Mouse (Mus musculus) neural tube, embryonic 15.5 days (tissue): ENCODE data around the gene Cnnm3. TPM values are rescaled to one million over a fixed set of nuclear protein-coding genes. Genes with fewer than 3 reads are reported as not detected.
"Not testable (repeated sequence)": the region's sequence is repeated elsewhere in the genome, so short reads cannot be mapped to it uniquely, and the experiment has no call there.

Experiments
- ATAC-seq: fragments of 200-750 bp; cut with Nextera tagmentation; 2 replicates; pipeline ENCODE4 v1.8.0; 2017; ENCODE audit warnings: mild to moderate bottlenecking, moderate TSS enrichment, moderate library complexity; ENCODE audit not compliant: low FRiP score
- H3K27ac ChIP-seq: fragments of 300-500 bp; sonication (generic); replicated peaks from 2 replicates; pipeline ENCODE4 v1.5.1; 2015; ENCODE audit warnings: mild to moderate bottlenecking, inconsistent platforms
- H3K27me3 ChIP-seq: fragments of 300-500 bp; sonication (generic); replicated peaks from 2 replicates; pipeline ENCODE4 v1.6.1; 2015; ENCODE audit warnings: inconsistent platforms
- H3K36me3 ChIP-seq: fragments of 300-500 bp; sonication (generic); 2 replicates; pipeline ENCODE4 v1.6.1; 2015; ENCODE audit warnings: inconsistent platforms
- H3K4me1 ChIP-seq: fragments of 300-500 bp; sonication (generic); 2 replicates; pipeline ENCODE4 v1.6.1; 2015; ENCODE audit warnings: inconsistent platforms
- H3K4me2 ChIP-seq: fragments of 300-500 bp; sonication (generic); 2 replicates; pipeline ENCODE4 v1.6.1; 2015; ENCODE audit warnings: inconsistent platforms, mild to moderate bottlenecking, moderate library complexity
- H3K4me3 ChIP-seq: fragments of 300-500 bp; sonication (generic); replicated peaks from 2 replicates; pipeline ENCODE4 v1.5.1; 2015; ENCODE audit warnings: mild to moderate bottlenecking, inconsistent platforms
- H3K9ac ChIP-seq: fragments of 300-500 bp; sonication (generic); replicated peaks from 2 replicates; pipeline ENCODE4 v1.6.1; 2015; ENCODE audit warnings: mild to moderate bottlenecking, inconsistent platforms
- H3K9me3 ChIP-seq: fragments of 300-500 bp; sonication (generic); replicated peaks from 2 replicates; pipeline ENCODE4 v1.6.1; 2016; ENCODE audit warnings: inconsistent platforms
- WGBS: fragments of 180-500 bp; shearing (Covaris S2); methylation state at CpG from one replicate; pipeline ENCODE4 v1.1.7; 2015; ENCODE audit warnings: mixed read lengths; 5-methylcytosine and 5-hydroxymethylcytosine counted together
- polyA plus RNA-seq: library from polyadenylated mRNA; unstranded; fragments of >200 nt; fragmentation: Nextera tagmentation; extraction: Ambion mirVana; gene quantifications from 2 replicates; pipeline ENCODE4 v1.2.1, GENCODE M21; 2015

Gene Cnnm3
- polyA plus RNA-seq, 1 experiment from 2014 or later, result 4.5 TPM

DNA sequence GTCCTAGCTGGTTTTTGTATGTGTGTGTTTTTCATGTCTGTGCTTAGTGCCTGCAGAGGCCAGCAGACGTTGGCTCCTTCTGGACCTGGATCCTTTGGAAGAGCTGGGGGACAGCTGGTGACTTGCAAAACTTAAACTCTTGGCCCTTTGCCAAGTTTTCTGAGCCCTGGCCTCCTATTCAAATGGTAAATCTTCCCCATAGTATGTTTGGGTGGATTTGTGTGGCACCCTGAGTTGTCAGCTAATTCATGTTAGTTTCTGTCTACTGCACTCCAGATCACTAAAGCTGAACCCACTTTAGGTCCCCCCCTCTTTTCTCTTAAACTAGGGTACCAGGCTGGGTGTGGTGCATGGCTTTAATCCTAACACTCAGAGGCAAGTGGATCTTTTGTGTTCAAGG lies 16.7 kb downstream of the Cnnm3 start:
- peaks cover 39% of the 10 kb centered on the region for H3K36me3 ChIP-seq
- H3K27me3 ChIP-seq, result no peaks in the 10 kb centered on the region
- 22% methylated on average over 1 of the region's 1 CpGs for WGBS
- no peak overlapping the region for H3K27ac ChIP-seq
- no peaks in the 10 kb centered on the region for H3K9me3 ChIP-seq
- H3K4me3 ChIP-seq, result no peak overlapping the region
- H3K4me2 ChIP-seq, result no peak overlapping the region
- H3K9ac ChIP-seq, result no peak overlapping the region
- ATAC-seq, result no peak
- peaks cover 3% of the 10 kb centered on the region for H3K4me1 ChIP-seq

DNA sequence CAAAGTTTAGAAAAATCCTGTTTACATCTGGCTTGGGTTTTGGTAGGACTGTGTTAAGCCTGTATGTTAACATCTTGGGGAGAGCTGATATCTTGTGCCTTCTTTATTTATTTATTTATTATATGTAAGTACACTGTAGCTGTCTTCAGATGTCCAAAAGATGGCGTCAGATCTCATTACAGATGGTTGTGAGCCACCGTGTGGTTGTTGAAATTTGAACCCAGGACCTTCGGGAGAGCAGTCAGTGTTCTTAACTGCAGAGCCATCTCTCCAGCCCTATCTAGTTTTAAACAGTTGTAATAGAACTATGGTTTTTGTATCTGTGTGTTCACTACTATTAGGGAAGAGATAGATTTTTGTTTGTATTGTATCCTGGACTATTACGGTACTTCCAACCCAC lies 17.6 kb downstream of the Cnnm3 start:
- H3K27ac ChIP-seq, result no peak overlapping the region
- no peaks in the 10 kb centered on the region for H3K4me1 ChIP-seq
- 92% methylated on average over 4 of the region's 4 CpGs for WGBS
- H3K9me3 ChIP-seq, result no peaks in the 10 kb centered on the region
- no peaks in the 10 kb centered on the region for H3K27me3 ChIP-seq
- H3K4me3 ChIP-seq, result no peak overlapping the region
- peaks cover 31% of the 10 kb centered on the region for H3K36me3 ChIP-seq
- H3K9ac ChIP-seq, result no peak overlapping the region
- no peak for ATAC-seq
- no peak overlapping the region for H3K4me2 ChIP-seq

DNA sequence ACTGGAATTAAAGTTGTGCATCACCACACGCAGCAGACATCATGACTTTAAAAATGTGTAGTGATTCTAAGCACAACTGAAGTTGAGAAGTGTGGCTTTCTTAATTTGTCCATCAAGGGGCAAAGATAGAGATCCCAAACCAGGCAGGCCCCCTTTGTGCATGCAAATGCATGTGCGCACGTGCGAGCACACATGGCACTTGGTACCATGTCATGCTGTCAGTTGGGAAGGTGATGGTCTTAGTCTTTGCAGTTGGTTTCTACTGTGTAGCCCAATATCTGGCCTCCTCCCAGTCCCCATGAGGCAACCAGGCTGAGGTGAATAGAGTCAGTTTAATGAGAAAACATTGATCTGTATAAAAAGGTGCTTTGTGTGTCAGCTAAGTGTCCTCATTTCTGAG lies 18.2 kb downstream of the Cnnm3 start:
- no peaks in the 10 kb centered on the region for H3K4me1 ChIP-seq
- 92% methylated on average over 4 of the region's 4 CpGs for WGBS
- H3K27me3 ChIP-seq, result no peaks in the 10 kb centered on the region
- no peak overlapping the region for H3K4me3 ChIP-seq
- no peak overlapping the region for H3K4me2 ChIP-seq
- H3K36me3 ChIP-seq, result peaks cover 25% of the 10 kb centered on the region
- no peak for ATAC-seq
- H3K9ac ChIP-seq, result no peak overlapping the region
- no peaks in the 10 kb centered on the region for H3K9me3 ChIP-seq
- no peak overlapping the region for H3K27ac ChIP-seq

DNA sequence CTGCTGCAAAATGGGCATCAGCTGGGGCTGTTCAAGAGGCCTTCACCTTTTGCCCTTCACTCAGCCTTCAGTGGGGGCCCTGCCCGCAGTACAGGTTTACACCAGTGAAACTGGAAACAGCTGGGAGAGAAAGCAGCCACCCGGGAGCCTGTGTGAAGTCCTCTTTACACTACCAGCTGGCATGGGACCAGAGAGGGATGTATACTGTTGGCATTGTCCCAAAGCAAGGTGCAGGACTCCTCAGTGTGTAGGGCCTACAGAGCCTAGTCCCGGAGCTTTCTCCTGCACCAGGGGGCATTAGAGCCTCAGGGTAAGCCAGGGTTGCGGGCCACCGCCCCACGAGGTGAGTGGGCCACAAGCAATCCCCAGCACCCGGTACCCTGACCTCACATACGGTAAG lies 18.8 kb downstream of the Cnnm3 start:
- no peak overlapping the region for H3K27ac ChIP-seq
- no peak for ATAC-seq

DNA sequence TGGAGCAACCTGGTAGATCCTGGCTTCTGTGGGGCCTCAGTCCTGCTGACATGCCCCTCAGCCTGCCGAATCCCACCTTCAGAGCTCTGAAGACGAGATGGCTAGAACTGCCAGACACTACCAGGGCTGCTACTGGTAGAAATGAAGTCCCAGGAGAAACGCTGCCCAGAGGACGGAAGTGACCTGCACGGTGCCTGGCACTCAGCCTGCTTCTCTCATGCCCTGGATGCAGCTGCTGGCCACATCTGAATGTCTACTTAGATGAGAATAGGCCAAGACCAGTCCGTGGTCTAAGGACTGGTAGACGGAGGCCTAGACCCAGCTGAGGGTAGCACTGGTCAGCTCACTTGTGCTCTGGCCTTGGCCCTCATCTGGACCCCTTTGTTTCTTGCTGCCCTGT lies 19.3 kb downstream of the Cnnm3 start:
- H3K36me3 ChIP-seq, result peaks cover 14% of the 10 kb centered on the region
- H3K4me1 ChIP-seq, result no peaks in the 10 kb centered on the region
- H3K4me2 ChIP-seq, result no peak overlapping the region
- H3K9me3 ChIP-seq, result no peaks in the 10 kb centered on the region
- H3K27me3 ChIP-seq, result no peaks in the 10 kb centered on the region
- H3K9ac ChIP-seq, result no peak overlapping the region
- no peak for ATAC-seq
- H3K27ac ChIP-seq, result no peak overlapping the region
- WGBS, result 94% methylated on average over 7 of the region's 7 CpGs
- H3K4me3 ChIP-seq, result no peak overlapping the region

More for the DNA sequence above, 18.8 kb downstream of the Cnnm3 start:
- Histone ChIP-seq H3K9ac (no peak overlapping the region), H3K27me3 (no peaks in the 10 kb centered on the region), H3K4me3 (no peak overlapping the region), H3K4me1 (no peaks in the 10 kb centered on the region), H3K4me2 (no peak overlapping the region), H3K9me3 (no peaks in the 10 kb centered on the region), H3K36me3 (peaks cover 19% of the 10 kb centered on the region)
- WGBS, result 77% methylated on average over 8 of the region's 8 CpGs

DNA sequence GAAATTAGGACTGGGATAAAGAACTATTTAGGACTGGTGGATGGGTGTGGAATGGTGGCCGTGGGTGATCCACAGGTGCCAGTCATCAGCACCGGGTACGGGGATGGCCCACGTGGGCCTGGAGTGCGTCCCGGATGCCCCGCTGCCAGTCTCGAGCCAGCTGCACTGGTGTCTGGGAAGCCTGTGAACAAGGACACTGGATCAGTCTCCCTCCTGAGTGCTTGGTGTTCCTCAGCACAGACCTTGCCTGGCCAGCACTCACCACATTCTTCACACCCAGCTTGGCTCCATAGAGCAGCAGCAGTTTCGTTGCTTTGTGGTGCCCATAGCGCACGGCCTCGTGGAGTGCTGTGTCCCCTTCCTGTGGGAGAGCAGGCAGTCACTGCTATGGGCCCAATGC lies 19.8 kb downstream of the Cnnm3 start:
- WGBS, result 89% methylated on average over 12 of the region's 12 CpGs
- ATAC-seq, result no peak
- H3K4me2 ChIP-seq, result no peak overlapping the region
- no peak overlapping the region for H3K4me3 ChIP-seq
- H3K4me1 ChIP-seq, result no peaks in the 10 kb centered on the region
- no peak overlapping the region for H3K9ac ChIP-seq
- no peak overlapping the region for H3K27ac ChIP-seq
- H3K36me3 ChIP-seq, result peaks cover 10% of the 10 kb centered on the region
- H3K27me3 ChIP-seq, result no peaks in the 10 kb centered on the region
- no peaks in the 10 kb centered on the region for H3K9me3 ChIP-seq

DNA sequence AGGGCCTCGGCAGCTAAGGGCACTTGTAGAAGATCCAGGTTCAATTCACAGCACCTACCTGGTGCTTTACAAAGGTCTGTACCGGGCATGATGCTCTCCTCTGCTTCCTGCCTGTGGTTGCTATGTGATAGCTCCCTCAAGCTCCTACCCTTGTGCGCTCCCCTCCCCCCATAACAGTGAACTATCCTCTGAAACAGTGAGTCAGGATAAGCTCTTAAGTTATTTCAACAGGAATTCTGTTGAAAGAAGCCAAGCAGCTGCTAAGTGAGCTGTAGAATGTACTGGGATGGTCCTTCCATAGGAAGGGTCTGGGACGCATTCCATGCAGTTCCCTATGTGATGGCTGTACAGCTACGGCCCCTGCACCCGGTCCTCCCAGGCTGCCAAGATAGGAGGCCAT lies 21.9 kb downstream of the Cnnm3 start:
- Histone ChIP-seq H3K27ac (no peak overlapping the region), H3K4me1 (no peaks in the 10 kb centered on the region), H3K27me3 (no peaks in the 10 kb centered on the region), H3K9me3 (no peaks in the 10 kb centered on the region), H3K4me3 (no peak overlapping the region), H3K9ac (no peak overlapping the region), H3K36me3 (peaks cover 5% of the 10 kb centered on the region), H3K4me2 (no peak overlapping the region)
- no peak for ATAC-seq
- WGBS, result 85% methylated on average over 6 of the region's 6 CpGs

DNA sequence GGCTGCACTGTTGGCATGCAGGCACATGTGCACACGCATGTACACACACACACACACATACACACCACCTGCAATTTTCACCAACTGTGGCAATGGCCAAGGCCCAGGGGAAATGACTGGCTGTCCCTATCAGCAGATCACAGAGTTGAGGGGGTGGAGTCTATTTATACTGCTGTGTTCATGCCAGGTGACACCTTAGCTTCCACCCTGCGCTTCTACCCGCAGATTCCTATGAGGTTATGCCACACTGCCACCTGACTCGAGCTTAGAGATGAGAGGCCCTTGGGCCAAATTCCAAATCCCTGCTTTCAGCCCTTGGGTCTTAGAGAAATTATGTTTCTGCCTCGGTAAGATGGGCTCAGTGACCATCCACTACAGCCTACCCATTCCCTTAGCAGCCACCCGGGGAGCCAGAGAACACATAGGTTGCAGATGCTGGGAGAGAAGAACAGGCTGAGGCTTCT lies 23.0 kb downstream of the Cnnm3 start:
- Histone ChIP-seq H3K4me1 (no peaks in the 10 kb centered on the region), H3K9ac (no peak overlapping the region), H3K27ac (no peak overlapping the region), H3K27me3 (no peaks in the 10 kb centered on the region), H3K4me2 (no peak overlapping the region), H3K9me3 (no peaks in the 10 kb centered on the region), H3K4me3 (no peak overlapping the region), H3K36me3 (peaks cover 13% of the 10 kb centered on the region)
- 82% methylated on average over 6 of the region's 6 CpGs for WGBS
- no peak for ATAC-seq

DNA sequence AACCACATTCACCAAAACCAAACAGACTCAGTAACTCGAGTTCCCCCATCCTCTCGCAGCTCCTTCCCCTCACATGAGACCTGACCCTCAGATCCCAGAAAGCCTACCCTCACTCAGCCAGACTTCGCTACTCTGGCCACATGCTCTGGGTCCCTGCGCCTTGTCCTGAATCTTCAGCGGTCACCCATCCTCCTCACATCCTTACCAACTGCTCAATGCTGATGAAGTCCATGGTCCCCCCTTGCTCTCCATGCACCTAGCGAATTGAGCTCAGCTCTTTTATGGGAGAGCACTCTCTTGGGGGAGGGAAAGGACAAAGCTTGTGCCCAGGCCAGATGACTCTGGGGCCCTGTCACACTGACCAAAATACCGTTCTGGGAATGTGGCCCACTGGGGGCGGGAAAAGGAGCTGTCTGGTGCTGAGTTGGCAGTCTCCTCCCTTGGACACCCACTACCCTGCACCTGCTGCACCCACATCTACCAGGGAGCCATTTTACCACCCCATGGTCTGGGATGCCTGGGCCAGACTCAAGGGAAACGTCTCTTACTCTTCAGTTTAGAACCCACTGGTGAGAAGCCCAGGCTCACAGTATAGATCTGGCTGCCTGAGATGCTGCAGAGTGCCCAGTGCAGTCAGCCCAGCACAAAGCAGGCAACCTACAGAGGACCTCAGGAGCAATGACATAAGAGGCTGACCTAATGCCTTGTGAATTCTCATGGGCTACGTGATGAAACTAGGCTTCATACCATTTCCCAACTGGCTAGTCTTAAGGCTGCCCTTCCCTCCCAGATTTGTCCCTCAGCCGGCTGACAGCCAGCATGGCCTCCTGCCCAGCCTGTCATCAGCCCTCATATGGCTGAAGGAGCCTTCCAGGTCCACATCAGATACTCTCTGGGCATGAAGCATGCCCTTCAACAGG lies 24.1 kb downstream of the Cnnm3 start:
- Histone ChIP-seq H3K36me3 (peaks cover 24% of the 10 kb centered on the region), H3K9ac (no peak overlapping the region), H3K27ac (no peak overlapping the region), H3K4me1 (no peaks in the 10 kb centered on the region), H3K9me3 (no peaks in the 10 kb centered on the region), H3K27me3 (no peaks in the 10 kb centered on the region), H3K4me2 (no peak overlapping the region), H3K4me3 (no peak overlapping the region)
- 84% methylated on average over 11 of the region's 11 CpGs for WGBS
- ATAC-seq, result no peak

DNA sequence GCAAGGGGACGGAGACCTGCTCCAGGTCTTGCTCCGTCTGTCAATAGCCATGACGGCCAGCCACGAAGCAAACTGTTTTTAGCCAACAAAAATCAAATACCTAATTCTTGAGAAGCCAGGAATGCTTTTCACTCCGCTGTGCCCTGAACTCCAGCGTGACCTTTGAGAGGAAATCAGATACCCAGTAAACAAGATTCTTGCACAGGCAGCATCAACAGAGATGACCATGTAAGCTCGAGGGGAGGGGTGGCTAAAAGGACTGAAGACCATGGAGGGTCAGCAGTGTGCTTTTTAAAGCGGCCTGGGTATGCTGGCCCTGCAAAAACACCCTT lies 24.7 kb downstream of the Cnnm3 start:
- WGBS, result 89% methylated on average over 8 of the region's 8 CpGs
- H3K4me3 ChIP-seq, result no peak overlapping the region
- H3K27me3 ChIP-seq, result no peaks in the 10 kb centered on the region
- no peak for ATAC-seq
- no peak overlapping the region for H3K9ac ChIP-seq
- H3K36me3 ChIP-seq, result peaks cover 28% of the 10 kb centered on the region
- no peaks in the 10 kb centered on the region for H3K9me3 ChIP-seq
- no peak overlapping the region for H3K27ac ChIP-seq
- H3K4me2 ChIP-seq, result no peak overlapping the region
- H3K4me1 ChIP-seq, result no peaks in the 10 kb centered on the region

DNA sequence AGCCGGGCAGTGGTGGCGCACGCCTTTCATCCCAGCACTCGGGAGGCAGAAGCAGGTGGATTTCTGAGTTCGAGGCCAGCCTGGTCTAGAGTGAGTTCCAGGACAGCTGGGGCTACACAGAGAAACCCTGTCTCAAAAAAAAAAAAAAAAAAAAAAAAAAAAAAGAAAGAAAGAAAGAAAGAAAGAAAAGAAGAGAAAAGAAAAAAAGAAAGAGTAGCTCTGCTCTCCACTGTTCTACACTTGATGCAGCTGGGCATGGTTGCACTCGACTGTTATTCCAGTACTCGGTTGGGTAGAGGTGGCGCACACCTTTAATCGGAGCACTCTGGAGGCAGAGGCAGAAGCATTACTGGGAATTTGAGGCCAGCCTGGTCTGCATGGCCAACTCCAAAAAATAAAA lies 25.1 kb downstream of the Cnnm3 start, which contains the start of gene Ankrd23:
Gene Ankrd23, minus strand, starts transcription at position 101 of the 400 bp plus-strand sequence.
- not testable (repeated sequence) for H3K4me2 ChIP-seq, ATAC-seq, H3K9me3 ChIP-seq, H3K4me3 ChIP-seq, H3K27me3 ChIP-seq, H3K9ac ChIP-seq, H3K27ac ChIP-seq, H3K4me1 ChIP-seq
- peaks cover 29% of the 10 kb centered on the region for H3K36me3 ChIP-seq
- 95% methylated on average over 9 of the region's 9 CpGs for WGBS

DNA sequence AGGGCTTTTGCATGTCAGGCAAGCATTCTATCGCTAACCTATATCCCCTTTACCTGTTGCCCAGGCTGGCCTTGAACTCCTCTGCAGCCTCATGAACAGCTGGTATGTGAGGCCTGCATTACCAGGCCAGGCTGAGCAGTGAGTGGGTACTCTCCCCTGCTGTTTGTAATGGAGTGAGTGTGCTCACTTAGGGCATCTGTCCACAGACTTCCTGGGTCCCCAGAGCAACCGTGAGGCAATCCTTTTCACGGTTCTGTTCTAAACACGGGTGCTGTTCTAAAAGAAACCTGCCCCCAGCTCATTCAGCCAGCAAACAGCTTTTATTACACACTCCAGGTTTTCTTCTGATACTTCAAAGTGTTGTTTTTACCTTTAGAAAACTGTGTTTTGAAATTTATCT lies 27.1 kb downstream of the Cnnm3 start:
- H3K27me3 ChIP-seq, result no peaks in the 10 kb centered on the region
- H3K36me3 ChIP-seq, result peaks cover 37% of the 10 kb centered on the region
- H3K9ac ChIP-seq, result no peak overlapping the region
- ATAC-seq, result no peak
- H3K4me1 ChIP-seq, result no peaks in the 10 kb centered on the region
- H3K27ac ChIP-seq, result no peak overlapping the region
- H3K4me3 ChIP-seq, result no peak overlapping the region
- H3K9me3 ChIP-seq, result no peaks in the 10 kb centered on the region
- H3K4me2 ChIP-seq, result no peak overlapping the region
- WGBS, result 74% methylated on average over 4 of the region's 4 CpGs
